Mouse (Mus musculus) E14TG2a.4 (cell line): ENCODE measurements at regions not wholly inside any gene's neighbourhood (a gene's known extent, or its start where the extent isn't known, plus 50 kb on each side); places are given as distances from the start of the nearest gene placed in this dataset.

ENCODE experiments used
- H3K27me3 ChIP-seq: 2 replicates; pipeline ENCODE4 v1.6.1; 2014; ENCODE audit warnings: low read length, control low read depth; ENCODE audit not compliant: insufficient read depth
- H3K36me3 ChIP-seq: 2 replicates; pipeline ENCODE4 v1.6.1; 2014; ENCODE audit warnings: low read length, control low read depth; ENCODE audit not compliant: insufficient read depth
- H3K4me1 ChIP-seq: replicated peaks from 2 replicates; pipeline ENCODE4 v1.6.1; 2014; ENCODE audit warnings: low read depth, low read length, control low read depth
- H3K4me3 ChIP-seq: replicated peaks from 2 replicates; pipeline ENCODE4 v1.5.1; 2014; ENCODE audit warnings: mild to moderate bottlenecking, low read length
- H3K9me3 ChIP-seq: 2 replicates; pipeline ENCODE4 v1.6.1; 2014; ENCODE audit warnings: low read length, control low read depth
- CTCF ChIP-seq: conservative IDR thresholded peaks from 2 replicates; pipeline ENCODE4 v1.5.1; 2014; ENCODE audit warnings: low read length
- NANOG ChIP-seq: IDR thresholded peaks from 2 replicates; pipeline ENCODE4 v1.6.1; 2014; ENCODE audit warnings: borderline replicate concordance, low read length, mixed read lengths
- POU5F1 ChIP-seq: IDR thresholded peaks from 2 replicates; pipeline ENCODE4 v1.6.1; 2014; ENCODE audit warnings: low read length, borderline replicate concordance

GRCm38 (mm10) chr12:24383016-24383415 lies 115.1 kb upstream of the Taf1b start:
- Histone ChIP-seq H3K27me3 (no peaks in the 10 kb centered on the region), H3K4me1 (no peaks in the 10 kb centered on the region), H3K36me3 (no peaks in the 10 kb centered on the region), H3K9me3 (peaks cover 24% of the 10 kb centered on the region), H3K4me3 (no peak overlapping the region)
- TF ChIP-seq CTCF = no peak

DNA sequence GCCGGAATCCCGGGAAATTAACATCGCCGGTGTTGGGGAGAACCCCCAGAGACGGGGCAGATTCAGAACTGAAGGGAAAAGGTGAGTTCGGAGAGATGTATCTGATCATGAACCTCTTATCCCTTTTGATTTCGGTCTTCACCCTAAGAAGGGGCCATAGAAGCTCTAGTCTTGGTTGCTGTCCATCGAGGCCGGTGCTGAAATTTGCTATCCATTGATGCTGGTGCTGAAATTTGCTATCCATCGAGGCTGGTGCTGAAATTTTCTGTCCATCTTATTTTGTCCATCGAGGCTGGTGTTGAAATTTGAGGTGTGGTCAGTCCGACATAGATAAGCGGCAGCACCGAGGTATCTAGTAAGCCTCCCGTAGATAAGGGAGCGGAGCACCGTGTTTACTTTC lies 73.2 kb upstream of the Taf1b start:
- Histone ChIP-seq H3K4me3 (no peak overlapping the region), H3K9me3 (peaks cover 75% of the 10 kb centered on the region), H3K27me3 (no peaks in the 10 kb centered on the region), H3K36me3 (no peaks in the 10 kb centered on the region), H3K4me1 (no peaks in the 10 kb centered on the region)
- TF ChIP-seq POU5F1 (no peak), NANOG (no peak), CTCF (no peak)
